Mouse (Mus musculus) megakaryocyte, adult 5-6 weeks (primary cell): ENCODE results near the gene Tmem80. TPM values are rescaled to one million over a fixed set of nuclear protein-coding genes. Genes with fewer than 3 reads are reported as not detected.
A peak's percentile ranks its signal among the peaks of the same experiment; 100 is the strongest.

ENCODE experiments used
- ATAC-seq: 2 replicates; pipeline ENCODE4 v1.8.0; 2016; ENCODE audit warnings: mild to moderate bottlenecking, inconsistent platforms; ENCODE audit not compliant: poor library complexity, severe bottlenecking
- total RNA-seq, 2 experiments: library from RNA; stranded (forward) in 1 of 2; stranded (reverse) in 1 of 2; fragments of 153-499, 151-499 nt in 1 of 2; fragments of 221-1000, 200-1000 nt in 1 of 2; gene quantifications; 2 replicates each; pipeline versions ENCODE4 v1.2.3 to v1.2.4; 2015 to 2017

Tmem80 gene
- total RNA-seq (2015) (11.8 and 12.0 TPM in 2 replicates), total RNA-seq (2017) (6.0 and 8.7 TPM in 2 replicates)

DNA sequence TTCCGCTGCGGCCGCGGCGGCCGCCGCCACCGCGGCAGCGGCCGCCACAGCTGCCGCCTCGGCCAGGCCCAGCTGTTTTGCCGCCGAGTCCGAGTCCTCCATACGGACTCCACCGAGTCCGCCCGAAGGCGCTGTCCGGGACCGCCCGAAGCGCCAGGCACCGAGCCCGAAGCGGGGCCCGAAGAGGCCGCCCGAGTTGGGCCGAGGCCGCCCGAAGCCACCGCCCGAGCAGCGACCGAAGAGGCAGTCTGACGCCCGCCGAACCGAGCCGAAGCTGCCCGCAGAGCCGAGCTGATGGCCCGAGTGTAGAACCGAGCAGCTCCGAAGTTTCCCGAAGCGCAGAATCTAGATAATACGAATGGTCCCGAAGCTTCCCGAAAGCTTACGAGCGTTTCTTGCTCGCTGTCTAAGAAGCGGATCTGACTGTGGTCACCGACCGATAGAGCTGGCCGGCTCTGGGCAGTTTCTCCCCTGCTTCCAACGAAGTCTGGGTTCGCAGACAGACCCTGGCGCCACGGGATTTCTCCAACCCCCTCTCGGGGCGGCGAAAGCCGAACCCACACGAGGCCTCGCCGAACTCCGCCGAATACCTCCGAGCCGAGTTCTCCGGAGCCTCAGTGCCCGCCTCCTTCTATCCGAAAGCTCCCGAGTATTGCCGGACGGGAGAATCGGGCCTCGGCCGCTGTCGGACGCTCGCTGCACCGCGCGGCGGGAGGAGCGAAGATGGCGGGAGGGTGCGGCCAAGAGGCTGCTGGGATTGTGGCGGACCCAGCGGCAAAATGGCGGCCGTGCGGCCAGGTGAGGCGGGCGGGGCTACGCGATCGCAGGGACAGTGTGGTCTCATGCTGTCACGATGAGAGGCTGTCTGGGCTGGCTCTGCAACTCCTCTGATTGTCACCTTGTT is at the start of gene Tmem80, which contains the start of gene Deaf1:
Tmem80 (plus strand) TSS at position 271 of the 904 bp plus-strand sequence.
Deaf1 (minus strand) TSS at position 222 of the 904 bp plus-strand sequence.
- peak; percentile 89 for ATAC-seq

DNA sequence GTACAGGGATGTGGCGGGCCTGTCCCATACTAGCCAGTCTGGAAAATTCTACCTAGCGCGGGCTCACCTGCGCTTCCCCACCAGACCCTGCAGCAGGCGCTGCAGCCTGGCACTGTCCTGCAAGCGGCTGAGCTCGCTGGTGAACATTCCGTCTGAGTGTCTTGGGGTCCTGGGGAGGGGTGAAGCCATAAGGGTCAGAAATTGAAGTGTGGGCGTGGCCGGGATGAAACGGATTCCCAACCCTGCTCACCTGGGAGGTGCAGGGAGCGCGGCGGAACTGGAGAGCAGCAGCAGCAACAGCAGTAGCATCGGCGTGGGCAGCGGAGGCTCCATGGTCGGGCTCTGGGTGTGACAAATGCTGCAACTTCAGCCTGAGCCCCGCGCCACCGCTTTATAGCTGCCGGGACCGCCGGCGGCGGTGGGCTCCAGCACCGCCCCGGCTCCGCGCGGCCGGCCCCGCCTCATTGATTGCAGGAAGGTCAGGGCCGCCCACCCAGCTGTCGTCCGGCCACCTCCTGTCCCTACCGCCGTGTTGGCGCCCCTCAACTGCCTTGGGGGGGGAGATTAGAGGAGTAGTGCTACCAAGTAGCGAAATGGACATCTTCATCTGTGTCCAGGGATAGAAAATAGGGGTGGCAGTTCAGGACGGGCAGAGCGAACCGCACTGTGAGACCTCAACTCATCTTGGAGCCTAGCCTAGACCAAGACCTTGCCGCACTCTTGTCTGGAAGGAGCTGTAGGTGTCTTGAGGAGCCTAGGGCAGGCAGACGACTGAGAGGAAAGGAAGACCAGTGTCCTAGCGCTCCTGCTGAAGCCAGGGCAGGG is 48.6 kb upstream of the Tmem80 start, which contains the start of gene Sct:
Sct (minus strand) TSS at position 368 of the 825 bp plus-strand sequence.
- ATAC-seq, result peak; percentile 54; the same call in 1 of the 2 replicates

DNA sequence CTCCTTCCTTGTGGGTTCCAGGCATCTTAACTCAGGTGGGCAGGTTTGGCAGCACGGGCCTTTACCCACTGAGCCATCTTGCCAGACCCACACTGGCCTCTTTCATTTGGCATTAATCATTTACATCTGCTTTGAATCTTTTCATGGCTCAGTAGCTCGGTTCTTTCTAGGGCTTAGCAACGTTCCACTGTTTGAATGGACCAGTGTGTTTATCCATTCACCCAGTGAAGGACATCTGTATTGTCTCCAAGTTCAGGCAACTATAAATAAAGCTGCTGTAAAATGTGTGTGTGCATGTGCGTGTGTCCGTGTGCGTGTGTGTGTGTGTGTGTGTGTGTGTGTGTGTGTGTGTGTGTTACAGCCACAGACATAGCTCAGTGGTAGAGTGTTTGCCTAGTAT is 46.1 kb upstream of the Tmem80 start:
- no peak for ATAC-seq

- no peak for ATAC-seq
Observed at GRCm38 (mm10) chr7:141282756-141283155, 44.8 kb upstream of the Tmem80 start.

DNA sequence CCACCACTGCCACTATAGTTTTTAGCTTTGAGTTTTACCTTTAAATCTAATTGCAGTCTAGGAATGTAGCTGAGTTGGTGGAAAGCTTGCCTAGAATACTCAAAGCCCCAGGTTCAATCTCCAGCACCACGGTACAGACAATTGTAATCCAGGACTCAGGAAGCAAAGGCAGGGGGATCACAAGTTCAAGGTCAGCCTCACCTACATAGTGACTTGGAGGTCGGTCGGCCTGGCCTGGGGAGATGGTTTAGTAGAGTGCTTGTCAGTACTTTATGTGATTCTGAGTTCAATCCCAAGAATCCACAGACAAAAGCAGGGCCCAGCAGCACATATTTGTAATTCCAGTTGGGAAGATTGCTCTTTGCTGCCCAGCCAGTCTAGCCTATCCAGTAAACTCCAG is 39.5 kb upstream of the Tmem80 start:
- no peak for ATAC-seq

- no peak for ATAC-seq
Observed at GRCm38 (mm10) chr7:141291921-141292582, 35.5 kb upstream of the Tmem80 start, which contains the start of gene Drd4. TSS of gene Drd4 (plus strand) at chr7:141292006.

- ATAC-seq, result no peak
Observed at GRCm38 (mm10) chr7:141292583-141293388, 34.8 kb upstream of the Tmem80 start.

DNA sequence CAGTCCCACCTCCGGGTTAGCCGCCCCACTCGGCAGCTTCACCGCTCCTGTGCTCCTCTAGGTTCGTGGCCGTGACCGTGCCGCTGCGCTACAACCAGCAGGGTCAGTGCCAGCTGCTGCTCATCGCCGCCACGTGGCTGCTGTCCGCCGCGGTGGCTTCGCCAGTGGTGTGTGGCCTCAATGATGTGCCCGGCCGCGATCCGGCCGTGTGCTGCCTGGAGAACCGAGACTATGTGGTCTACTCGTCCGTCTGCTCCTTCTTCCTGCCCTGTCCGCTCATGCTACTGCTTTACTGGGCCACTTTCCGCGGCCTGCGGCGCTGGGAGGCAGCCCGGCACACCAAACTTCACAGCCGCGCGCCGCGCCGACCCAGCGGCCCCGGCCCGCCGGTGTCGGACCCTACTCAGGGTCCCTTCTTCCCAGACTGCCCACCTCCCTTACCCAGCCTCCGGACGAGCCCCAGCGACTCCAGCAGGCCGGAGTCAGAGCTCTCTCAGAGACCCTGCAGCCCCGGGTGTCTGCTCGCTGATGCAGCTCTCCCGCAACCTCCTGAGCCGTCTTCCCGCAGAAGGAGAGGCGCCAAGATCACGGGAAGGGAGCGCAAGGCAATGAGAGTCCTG is 33.6 kb upstream of the Tmem80 start:
- peak; percentile 59 for ATAC-seq

DNA sequence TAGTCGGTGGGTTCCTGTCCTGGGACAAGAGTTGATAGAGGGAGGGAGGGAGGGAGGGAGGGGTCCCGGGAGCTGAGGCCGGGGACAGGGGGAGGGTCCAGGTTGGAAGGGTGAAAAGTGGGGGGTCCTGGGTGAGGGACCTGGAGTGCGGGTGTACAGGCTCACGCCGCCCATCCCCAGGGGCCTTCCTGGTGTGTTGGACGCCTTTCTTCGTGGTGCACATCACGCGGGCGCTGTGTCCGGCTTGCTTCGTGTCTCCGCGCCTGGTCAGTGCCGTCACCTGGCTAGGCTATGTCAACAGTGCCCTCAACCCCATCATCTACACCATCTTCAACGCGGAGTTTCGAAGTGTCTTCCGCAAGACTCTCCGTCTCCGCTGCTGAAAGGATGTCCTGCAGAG is 33.1 kb upstream of the Tmem80 start:
- peak; percentile 30 for ATAC-seq

DNA sequence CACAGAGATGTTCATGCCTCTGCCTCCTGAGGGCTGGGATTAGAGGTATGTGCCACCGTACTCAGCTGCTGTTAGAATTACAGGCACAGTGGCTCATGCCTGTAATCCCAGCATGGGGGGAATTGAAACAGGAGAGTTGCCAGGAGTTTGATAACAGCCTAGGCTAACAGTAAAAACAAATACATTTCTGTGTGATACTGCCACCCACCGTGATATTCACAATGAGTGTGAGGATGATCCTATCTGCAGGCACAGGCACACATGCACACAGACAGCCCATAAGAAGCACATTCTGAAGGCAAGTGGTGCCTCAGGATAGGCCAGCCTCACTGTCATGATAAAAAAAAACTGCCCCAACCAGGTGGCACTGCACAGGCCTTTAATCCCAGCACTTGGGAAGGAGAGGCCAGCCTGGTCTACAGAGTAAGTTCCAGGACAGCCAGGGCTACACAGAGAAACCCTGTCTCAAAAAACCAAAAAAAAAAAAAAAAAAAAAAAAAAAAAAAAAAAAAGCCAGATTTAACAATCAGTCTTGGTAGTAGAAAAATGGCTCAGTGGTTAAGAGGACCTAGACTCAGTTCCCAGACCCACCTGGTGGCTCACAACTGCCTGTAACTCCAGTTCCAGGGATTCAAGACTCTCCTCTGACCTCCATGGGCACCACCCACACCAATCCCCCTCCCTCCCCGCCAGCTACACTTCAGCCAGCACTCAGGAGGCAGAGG is 29.5 kb upstream of the Tmem80 start:
- no peak for ATAC-seq

DNA sequence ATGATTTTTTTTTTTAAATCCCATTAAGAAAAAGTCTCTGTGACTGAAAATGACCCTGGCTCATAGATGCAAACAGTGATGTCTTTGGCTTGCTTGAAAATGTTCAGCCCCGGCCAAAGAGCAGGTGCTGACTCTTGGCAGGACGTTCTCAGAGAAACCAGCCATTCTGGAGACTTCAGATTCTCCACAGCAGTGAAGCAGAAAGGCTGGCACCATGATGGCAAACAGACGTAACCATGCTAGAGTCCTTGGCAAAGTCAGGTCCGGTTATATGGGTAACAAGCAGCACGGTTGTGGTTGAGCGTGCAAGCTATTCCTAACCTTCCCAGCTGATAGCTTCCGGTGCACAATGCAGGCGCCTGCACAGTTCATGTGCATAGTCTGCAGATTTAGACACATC is 28.4 kb upstream of the Tmem80 start:
- ATAC-seq, result no peak

GRCm38 (mm10) chr7:141301386-141301785 is 26.2 kb upstream of the Tmem80 start:
- no peak for ATAC-seq

GRCm38 (mm10) chr7:141302702-141303268 is 24.8 kb upstream of the Tmem80 start:
- peak; percentile 72 for ATAC-seq

DNA sequence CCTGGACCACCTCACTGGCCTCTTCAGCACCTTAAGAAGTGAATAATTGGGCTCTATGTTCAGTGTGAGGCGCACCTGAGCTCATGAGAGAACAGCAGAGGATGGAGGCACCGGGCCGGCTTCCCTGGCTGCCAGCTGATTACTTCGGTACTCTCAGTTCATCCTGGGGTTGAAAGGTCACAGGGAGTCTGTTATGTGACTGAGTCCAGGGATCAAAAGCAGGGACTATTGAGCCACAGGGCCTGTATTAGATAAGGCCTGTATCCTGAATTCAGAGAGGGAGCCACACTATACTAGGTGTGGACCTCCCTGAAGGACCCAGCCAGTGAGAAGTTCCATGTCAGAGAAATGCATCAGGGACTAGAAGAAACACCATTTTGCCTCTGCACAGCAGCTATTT is 23.0 kb upstream of the Tmem80 start:
- ATAC-seq, result no peak

DNA sequence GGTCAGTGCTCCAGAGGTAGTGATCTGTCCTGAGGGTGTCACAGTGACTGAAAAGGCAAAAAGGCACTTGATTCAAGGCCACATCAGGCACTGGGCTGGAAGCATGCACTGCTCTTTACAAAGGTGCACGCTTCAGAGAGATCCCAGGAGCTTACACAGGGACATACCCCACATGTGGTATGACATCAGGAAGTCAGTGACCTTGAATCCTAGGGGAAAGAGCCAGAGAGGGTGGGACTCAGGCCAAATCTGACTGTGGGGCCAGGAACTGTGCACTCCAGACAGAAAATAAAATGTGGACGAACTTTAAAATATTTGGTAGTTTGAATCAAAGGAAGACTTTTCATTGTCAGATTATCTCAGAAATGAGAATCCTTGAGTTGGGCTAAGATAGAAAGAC is 13.1 kb upstream of the Tmem80 start:
- ATAC-seq, result no peak

GRCm38 (mm10) chr7:141315076-141315475 is 12.5 kb upstream of the Tmem80 start:
- ATAC-seq, result no peak

GRCm38 (mm10) chr7:141315974-141316373 is 11.6 kb upstream of the Tmem80 start:
- ATAC-seq, result peak; percentile 90

GRCm38 (mm10) chr7:141317619-141318132 is 9.9 kb upstream of the Tmem80 start:
- ATAC-seq, result no peak
